Mouse (Mus musculus) liver, embryonic 12.5 days (tissue): ENCODE data around the gene Rgs10. TPM values are rescaled to one million over a fixed set of nuclear protein-coding genes. Genes with fewer than 3 reads are reported as not detected.

Source experiments
- ATAC-seq: fragments of 200-750 bp; cut with Nextera tagmentation; 2 replicates; pipeline ENCODE4 v1.8.0; 2017; ENCODE audit warnings: moderate number of reproducible peaks, mild to moderate bottlenecking, moderate library complexity
- H3K27ac ChIP-seq: fragments of 300-500 bp; sonication (generic); 2 replicates; pipeline ENCODE4 v1.5.1; 2016; ENCODE audit warnings: mild to moderate bottlenecking
- H3K27me3 ChIP-seq: fragments of 300-500 bp; sonication (generic); replicated peaks from 2 replicates; pipeline ENCODE4 v1.6.1; 2016; ENCODE audit warnings: mild to moderate bottlenecking, moderate library complexity
- H3K36me3 ChIP-seq: fragments of 300-500 bp; sonication (generic); 2 replicates; pipeline ENCODE4 v1.6.1; 2016; ENCODE audit warnings: mild to moderate bottlenecking, moderate library complexity
- H3K4me1 ChIP-seq: fragments of 300-500 bp; sonication (generic); 2 replicates; pipeline ENCODE4 v1.6.1; 2016
- H3K4me2 ChIP-seq: fragments of 300-500 bp; sonication (generic); 2 replicates; pipeline ENCODE4 v1.6.1; 2016; ENCODE audit warnings: mild to moderate bottlenecking, moderate library complexity
- H3K4me3 ChIP-seq: fragments of 300-500 bp; sonication (generic); 2 replicates; pipeline ENCODE4 v1.5.1; 2016; ENCODE audit warnings: mild to moderate bottlenecking, moderate library complexity
- H3K9ac ChIP-seq: fragments of 300-500 bp; sonication (generic); 2 replicates; pipeline ENCODE4 v1.6.1; 2016; ENCODE audit warnings: mild to moderate bottlenecking, moderate library complexity
- H3K9me3 ChIP-seq: fragments of 300-500 bp; sonication (generic); replicated peaks from 2 replicates; pipeline ENCODE4 v1.6.1; 2016; ENCODE audit warnings: mild to moderate bottlenecking, moderate library complexity
- WGBS: fragments of 180-500 bp; shearing (Covaris S2); methylation state at CpG from one replicate; pipeline ENCODE4 v1.1.7; 2016; ENCODE audit not compliant: insufficient replicate concordance; 5-methylcytosine and 5-hydroxymethylcytosine counted together
- polyA plus RNA-seq: library from polyadenylated mRNA; unstranded; fragments of >200 nt; fragmentation: Nextera tagmentation; extraction: Ambion mirVana; gene quantifications from 2 replicates; pipeline ENCODE4 v1.2.1, GENCODE M21; 2016

Rgs10 gene
- polyA plus RNA-seq, 1 experiment from 2014 or later, result 57.7 TPM

GRCm38 (mm10) chr7:128403586-128403985, 15.0 kb downstream of the Rgs10 start:
- no peak for ATAC-seq
- H3K27me3 ChIP-seq, result no peaks in the 10 kb centered on the region
- peaks cover 40% of the 10 kb centered on the region for H3K36me3 ChIP-seq
- peak overlapping the region; percentile 22; the same call in 1 of the 2 replicates for H3K9ac ChIP-seq
- H3K4me1 ChIP-seq, result peaks cover 76% of the 10 kb centered on the region
- WGBS, result 53% methylated on average over 6 of the region's 6 CpGs
- no peak overlapping the region for H3K4me3 ChIP-seq
- peak overlapping the region; percentile 33 for H3K4me2 ChIP-seq
- H3K27ac ChIP-seq, result peak overlapping the region; percentile 78
- H3K9me3 ChIP-seq, result peaks cover 12% of the 10 kb centered on the region; the same call in 1 of the 2 replicates

DNA sequence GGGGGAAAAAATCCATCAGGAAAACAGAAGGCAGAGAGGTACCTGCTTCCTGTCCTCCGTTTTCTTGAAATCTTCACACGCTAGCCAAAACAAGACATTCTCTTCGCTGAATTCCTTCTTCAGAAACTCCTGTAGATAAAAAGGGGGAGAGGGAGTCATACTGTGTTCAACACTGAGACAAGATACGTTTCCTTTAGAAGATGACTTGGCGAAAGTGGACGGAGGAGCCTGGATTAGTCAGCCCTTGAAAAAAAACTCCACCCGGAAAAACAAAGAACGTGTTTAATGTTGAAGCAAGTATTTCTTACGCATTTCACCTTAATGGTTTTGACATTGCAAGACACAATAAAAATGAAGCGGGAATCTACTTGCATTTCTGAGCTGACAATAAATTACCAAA, 15.4 kb downstream of the Rgs10 start:
- ATAC-seq, result peak; percentile 61
- no peaks in the 10 kb centered on the region for H3K27me3 ChIP-seq
- peaks cover 81% of the 10 kb centered on the region for H3K4me1 ChIP-seq
- 29% methylated on average over 10 of the region's 10 CpGs for WGBS
- peaks cover 36% of the 10 kb centered on the region for H3K36me3 ChIP-seq
- peak overlapping the region; percentile 78 for H3K27ac ChIP-seq
- no peak overlapping the region for H3K4me3 ChIP-seq
- peak overlapping the region; percentile 22; the same call in 1 of the 2 replicates for H3K9ac ChIP-seq
- peaks cover 12% of the 10 kb centered on the region; the same call in 1 of the 2 replicates for H3K9me3 ChIP-seq
- H3K4me2 ChIP-seq, result peak overlapping the region; percentile 33

DNA sequence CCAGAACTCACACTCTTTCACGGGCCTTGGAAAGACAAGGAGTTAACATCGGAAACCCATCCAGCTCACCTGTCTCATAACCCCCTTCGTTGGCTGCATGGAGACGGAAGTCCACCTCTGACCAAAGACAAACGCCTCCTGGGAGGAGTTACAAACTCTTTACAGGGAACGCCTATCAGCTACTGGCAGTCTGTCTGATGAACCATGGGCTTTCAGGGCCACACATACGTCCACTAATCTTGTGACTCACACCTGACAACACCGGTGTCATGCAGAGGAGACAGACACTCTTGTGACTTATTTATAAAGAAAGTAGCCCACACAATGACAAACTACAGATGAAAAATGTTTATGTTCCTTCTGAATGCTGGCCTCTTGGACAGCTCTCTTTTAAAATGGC, 16.0 kb downstream of the Rgs10 start:
- peak; percentile 53 for ATAC-seq
- Histone ChIP-seq H3K4me2 (peak overlapping the region; percentile 33), H3K9ac (peak overlapping the region; percentile 22; the same call in 1 of the 2 replicates), H3K4me1 (peaks cover 85% of the 10 kb centered on the region), H3K36me3 (peaks cover 40% of the 10 kb centered on the region), H3K27ac (peak overlapping the region; percentile 78), H3K4me3 (no peak overlapping the region), H3K9me3 (peaks cover 12% of the 10 kb centered on the region; the same call in 1 of the 2 replicates), H3K27me3 (no peaks in the 10 kb centered on the region)
- WGBS, result 49% methylated on average over 8 of the region's 8 CpGs

DNA sequence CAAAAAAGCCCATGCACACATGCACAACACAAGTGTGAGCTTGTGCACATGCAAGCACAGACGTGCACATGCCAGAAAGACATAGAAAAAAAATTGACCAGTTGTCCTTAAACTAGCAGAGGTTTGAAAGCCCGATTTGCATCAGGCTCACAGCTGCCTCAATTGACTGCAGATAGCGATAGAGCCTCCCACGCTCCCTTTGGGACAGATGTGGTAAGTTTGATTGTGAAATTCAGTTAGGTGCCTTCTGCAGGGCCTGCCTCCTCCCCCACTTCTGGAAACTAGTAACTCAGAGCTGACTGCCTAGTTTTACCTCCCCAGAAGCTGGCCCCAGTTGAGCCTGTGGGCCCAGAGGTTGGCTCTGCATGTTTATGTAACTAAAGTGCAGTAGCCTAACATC, 19.9 kb downstream of the Rgs10 start:
- H3K9ac ChIP-seq, result peak overlapping the region; percentile 46
- H3K27me3 ChIP-seq, result no peaks in the 10 kb centered on the region
- H3K27ac ChIP-seq, result peak overlapping the region; percentile 84
- no peak overlapping the region for H3K4me3 ChIP-seq
- ATAC-seq, result peak; percentile 81
- whole genome bisulfite sequencing, result 10% methylated on average over 4 of the region's 4 CpGs
- H3K9me3 ChIP-seq, result peaks cover 12% of the 10 kb centered on the region; the same call in 1 of the 2 replicates
- H3K36me3 ChIP-seq, result peaks cover 42% of the 10 kb centered on the region
- H3K4me1 ChIP-seq, result peaks cover 76% of the 10 kb centered on the region
- H3K4me2 ChIP-seq, result peak overlapping the region; percentile 40

- Histone ChIP-seq H3K27me3 (no peaks in the 10 kb centered on the region), H3K4me3 (no peak overlapping the region), H3K36me3 (peaks cover 36% of the 10 kb centered on the region), H3K9me3 (peaks cover 8% of the 10 kb centered on the region; the same call in 1 of the 2 replicates), H3K4me2 (no peak overlapping the region), H3K27ac (no peak overlapping the region), H3K4me1 (peaks cover 76% of the 10 kb centered on the region), H3K9ac (no peak overlapping the region)
- 46% methylated on average over 2 of the region's 2 CpGs for WGBS
- no peak for ATAC-seq
Measured at GRCm38 (mm10) chr7:128397066-128397465, 21.5 kb downstream of the Rgs10 start.

DNA sequence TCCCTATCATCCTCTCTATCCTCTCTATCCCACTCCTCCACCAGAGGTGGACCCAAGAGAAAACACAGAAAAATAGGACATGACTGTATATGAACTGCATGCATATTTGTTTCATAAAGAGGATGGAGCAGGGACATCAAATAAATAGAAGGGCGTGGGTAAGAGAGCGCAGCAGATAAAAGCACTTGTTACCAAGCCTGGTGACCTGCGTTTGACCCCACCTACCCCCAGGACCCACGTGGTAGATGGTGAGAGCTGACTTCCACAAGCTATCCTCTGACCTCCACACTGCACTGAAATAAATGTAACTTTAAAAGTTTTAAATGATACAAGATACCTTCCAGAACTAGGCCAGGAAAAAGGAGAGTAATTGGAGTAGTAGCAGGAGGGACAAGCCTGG, 24.8 kb downstream of the Rgs10 start:
- Histone ChIP-seq H3K4me1 (peaks cover 83% of the 10 kb centered on the region), H3K27ac (0 out of 2 replicates have a peak overlapping the region, but pooled peaks have one; percentile 22)

DNA sequence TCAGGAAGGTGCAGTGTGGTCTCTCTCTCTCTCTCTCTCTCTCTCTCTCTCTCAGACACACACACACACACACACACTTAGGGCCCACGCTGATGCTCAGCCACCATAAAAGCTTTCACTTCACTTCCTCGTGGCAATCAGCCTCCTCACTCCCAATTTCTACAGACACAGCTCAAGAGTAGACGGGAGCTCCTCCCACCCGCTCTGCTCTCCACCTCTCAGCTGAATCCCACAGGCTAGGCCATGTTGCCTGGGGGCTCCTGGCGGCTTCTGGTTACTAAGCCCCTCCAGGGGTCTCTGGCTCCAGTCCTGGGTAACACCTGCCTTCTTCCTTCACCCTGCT, 25.6 kb downstream of the Rgs10 start:
- Histone ChIP-seq H3K9ac (peak overlapping the region; percentile 13), H3K9me3 (no peaks in the 10 kb centered on the region), H3K27ac (peak overlapping the region; percentile 75), H3K27me3 (no peaks in the 10 kb centered on the region), H3K36me3 (peaks cover 13% of the 10 kb centered on the region; the same call in 1 of the 2 replicates), H3K4me3 (no peak overlapping the region), H3K4me2 (peak overlapping the region; percentile 40), H3K4me1 (peaks cover 79% of the 10 kb centered on the region)
- WGBS, result 31% methylated on average over 5 of the region's 5 CpGs
- ATAC-seq, result no peak

More for the DNA sequence above, 24.8 kb downstream of the Rgs10 start:
- WGBS, result 42% methylated on average over 4 of the region's 4 CpGs
- H3K9ac ChIP-seq, result no peak overlapping the region
- peaks cover 8% of the 10 kb centered on the region; the same call in 1 of the 2 replicates for H3K36me3 ChIP-seq
- H3K4me3 ChIP-seq, result no peak overlapping the region
- H3K4me2 ChIP-seq, result no peak overlapping the region
- no peaks in the 10 kb centered on the region for H3K27me3 ChIP-seq
- H3K9me3 ChIP-seq, result no peaks in the 10 kb centered on the region
- ATAC-seq, result no peak

DNA sequence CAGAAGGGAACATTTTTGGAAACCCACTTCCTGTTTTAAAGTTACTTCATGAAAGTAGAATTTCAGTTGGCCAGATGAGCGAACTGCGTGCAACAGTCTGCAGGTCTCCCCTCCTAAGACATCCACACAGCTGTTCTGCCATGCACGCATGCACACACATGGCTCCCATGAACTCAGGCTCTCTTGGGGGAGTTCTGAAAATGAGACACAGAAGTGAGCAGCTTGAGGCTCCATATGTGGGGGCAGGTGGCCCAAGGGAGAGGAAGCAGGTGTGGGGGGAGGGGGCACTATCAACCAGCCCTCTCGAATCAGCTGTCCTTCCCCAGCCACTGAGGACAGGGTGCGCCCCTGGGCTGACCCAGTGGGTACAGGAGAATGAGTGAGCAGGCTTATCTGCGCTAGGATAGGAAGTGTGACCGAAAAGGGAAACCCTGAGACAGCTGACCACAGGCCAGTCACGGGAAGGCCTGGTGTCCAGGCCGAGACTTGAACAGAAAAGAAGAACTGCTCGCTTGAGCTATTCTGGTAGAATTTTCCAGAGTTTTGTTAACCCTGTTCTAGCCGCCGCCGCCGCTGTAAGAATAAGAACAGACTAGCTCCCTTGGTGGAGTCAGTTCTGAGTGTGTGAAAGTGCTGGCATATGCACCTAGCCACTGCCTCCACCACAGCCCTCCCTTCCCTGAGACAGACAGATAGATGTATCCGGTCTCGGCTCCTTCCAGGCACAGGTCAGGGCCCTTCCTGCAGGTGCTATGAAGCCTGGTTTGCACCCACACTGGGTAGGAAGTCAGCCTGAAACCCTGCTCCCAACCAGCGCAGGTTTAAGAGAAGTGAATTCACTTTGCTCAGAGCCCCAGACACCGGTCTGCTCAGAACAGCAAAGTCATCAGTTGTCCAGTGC, 26.2 kb downstream of the Rgs10 start:
- peak overlapping the region; percentile 13 for H3K9ac ChIP-seq
- H3K27ac ChIP-seq, result peak overlapping the region; percentile 75
- WGBS, result 17% methylated on average over 18 of the region's 18 CpGs
- H3K9me3 ChIP-seq, result no peaks in the 10 kb centered on the region
- peak; percentile 53 for ATAC-seq
- peaks cover 72% of the 10 kb centered on the region for H3K4me1 ChIP-seq
- H3K36me3 ChIP-seq, result peaks cover 11% of the 10 kb centered on the region; the same call in 1 of the 2 replicates
- no peak overlapping the region for H3K4me3 ChIP-seq
- H3K4me2 ChIP-seq, result peak overlapping the region; percentile 40
- H3K27me3 ChIP-seq, result no peaks in the 10 kb centered on the region

DNA sequence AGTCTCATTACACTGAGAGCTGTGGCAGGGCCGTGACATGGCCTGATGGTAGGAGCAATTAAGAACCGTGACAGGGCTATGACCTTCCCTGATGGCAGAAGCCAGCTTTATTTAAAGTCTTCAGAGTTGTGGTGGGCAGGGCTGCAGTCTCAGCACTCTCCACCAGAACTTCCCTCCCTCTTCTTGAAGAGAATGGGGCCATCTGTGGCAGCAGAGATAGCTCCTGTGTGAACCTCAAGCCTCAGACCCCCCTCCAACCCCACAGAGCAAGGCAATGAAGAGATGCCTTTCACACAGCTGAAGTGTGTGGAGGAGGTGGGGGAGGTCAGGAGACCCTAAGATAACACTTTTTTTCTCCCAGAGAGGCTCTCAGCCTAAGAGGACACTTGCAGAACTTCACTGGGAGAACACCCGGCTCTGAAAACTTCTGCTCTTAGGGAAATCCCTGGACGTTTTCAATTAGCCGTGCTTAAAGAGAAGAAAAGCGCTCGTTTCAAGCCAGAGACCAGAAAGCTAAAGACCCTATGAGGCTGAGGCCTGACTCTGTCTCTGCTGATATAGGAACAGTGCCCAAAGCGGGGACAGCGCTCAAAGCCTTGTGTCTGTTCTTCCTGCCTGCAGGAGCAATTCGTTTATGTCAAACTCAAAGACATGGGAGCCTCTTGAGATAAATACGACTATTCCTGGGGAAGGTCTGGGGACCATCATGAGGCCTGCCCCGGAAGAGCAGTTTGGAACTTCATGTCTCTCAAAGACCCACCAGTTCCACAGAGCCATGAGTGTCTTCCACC, 27.1 kb downstream of the Rgs10 start:
- H3K9ac ChIP-seq, result no peak overlapping the region
- H3K27me3 ChIP-seq, result no peaks in the 10 kb centered on the region
- H3K4me1 ChIP-seq, result peaks cover 65% of the 10 kb centered on the region
- peak overlapping the region; percentile 40 for H3K4me2 ChIP-seq
- peak overlapping the region; percentile 75 for H3K27ac ChIP-seq
- H3K9me3 ChIP-seq, result no peaks in the 10 kb centered on the region
- ATAC-seq, result peak; percentile 69
- peaks cover 10% of the 10 kb centered on the region; the same call in 1 of the 2 replicates for H3K36me3 ChIP-seq
- 11% methylated on average over 12 of the region's 12 CpGs for WGBS
- H3K4me3 ChIP-seq, result no peak overlapping the region

- 34% methylated on average over 7 of the region's 7 CpGs for whole genome bisulfite sequencing
- H3K36me3 ChIP-seq, result peaks cover 17% of the 10 kb centered on the region
- no peak overlapping the region for H3K9ac ChIP-seq
- H3K9me3 ChIP-seq, result no peaks in the 10 kb centered on the region
- H3K4me1 ChIP-seq, result peaks cover 59% of the 10 kb centered on the region
- peak overlapping the region; percentile 59; the same call in 1 of the 2 replicates for H3K27ac ChIP-seq
- ATAC-seq, result peak; percentile 19; the same call in 1 of the 2 replicates
- no peak overlapping the region for H3K4me3 ChIP-seq
- H3K4me2 ChIP-seq, result peak overlapping the region; percentile 16; the same call in 1 of the 2 replicates
- H3K27me3 ChIP-seq, result no peaks in the 10 kb centered on the region
Measured at GRCm38 (mm10) chr7:128388968-128389367, 29.6 kb downstream of the Rgs10 start.

- Histone ChIP-seq H3K9ac (no peak overlapping the region), H3K9me3 (no peaks in the 10 kb centered on the region), H3K27me3 (no peaks in the 10 kb centered on the region), H3K4me2 (no peak overlapping the region), H3K36me3 (peaks cover 28% of the 10 kb centered on the region), H3K4me1 (peaks cover 50% of the 10 kb centered on the region), H3K4me3 (no peak overlapping the region), H3K27ac (no peak overlapping the region)
- WGBS, result 50% methylated on average over 10 of the region's 10 CpGs
- ATAC-seq, result no peak
Measured at GRCm38 (mm10) chr7:128383726-128384463, 34.7 kb downstream of the Rgs10 start.
